Mouse (Mus musculus) thymus, adult 2 months (tissue): ENCODE data around the gene Nr3c2.

Experiments
- CTCF ChIP-seq: fragments of 200-500 bp; IDR thresholded peaks from 2 replicates; pipeline ENCODE4 v1.5.1; 2012; ENCODE audit warnings: mild to moderate bottlenecking, control low read depth, low read length, moderate library complexity, borderline replicate concordance; ENCODE audit not compliant: control insufficient read depth, poor library complexity, insufficient read depth; ENCODE audit errors: extremely low read depth
- POLR2A ChIP-seq: fragments of 200-500 bp; IDR thresholded peaks from 2 replicates; pipeline ENCODE4 v1.6.1; 2012; ENCODE audit warnings: mild to moderate bottlenecking, low read length, control low read depth, moderate library complexity; ENCODE audit not compliant: control insufficient read depth, poor library complexity, insufficient read depth; ENCODE audit errors: extremely low read depth

GRCm38 (mm10) chr8:77056853-77057252, 157.6 kb downstream of the Nr3c2 start:
- no peak for TF ChIP-seq CTCF
- TF ChIP-seq POLR2A = no peak
